Mouse (Mus musculus): ENCODE data around the gene Nme9. TPM values are rescaled to one million over a fixed set of nuclear protein-coding genes. Genes with fewer than 3 reads are reported as not detected.

Gene Nme9
- polyA plus RNA-seq, 1 experiment from 2014 or later: not detected

- DNase-seq (ENCODE audit: low read depth, low spot score): no peak
- peak; percentile 74 for ATAC-seq
- ChIA-PET CTCF (interaction anchor here (0.9 to 2.6 kb wide), 2 partner anchors 11 to 12 kb away, joined by 3 to 14 read pairs; no protein-coding TSS in a partner anchor), POLR2A (no interaction called here)
- no peak for TF ChIP-seq CTCF (IDR thresholded peaks at IDR 0.05)
- H3K27me3 ChIP-seq: no peaks in the 10 kb centered on the region
- in situ Hi-C loops (cut with MboI; ENCODE audit: low pct_unique_long_range_greater_than_20kb): no loop called here
Measured at GRCm38 (mm10) chr9:99436182-99437030, 14.9 kb upstream of the Nme9 start.

- in situ Hi-C loops (cut with MboI; ENCODE audit: low pct_unique_long_range_greater_than_20kb): no loop called here
- no peak for ATAC-seq
- DNase-seq (ENCODE audit: low read depth, low spot score): no peak
- H3K27me3 ChIP-seq: no peaks in the 10 kb centered on the region
- ChIA-PET POLR2A (no interaction called here), CTCF (interaction anchor here (0.9 kb wide), 1 partner anchor 11 kb away, joined by 3 read pairs; no protein-coding TSS in a partner anchor)
- no peak for TF ChIP-seq CTCF (IDR thresholded peaks at IDR 0.05)
Measured at GRCm38 (mm10) chr9:99437031-99437764, 14.1 kb upstream of the Nme9 start, which contains the start of gene Mras. Gene Mras (minus strand): TSS chr9:99437381.

- in situ Hi-C loops (cut with MboI; ENCODE audit: low pct_unique_long_range_greater_than_20kb): no loop called here
Measured at GRCm38 (mm10) chr9:99437781-99438565, 13.3 kb upstream of the Nme9 start.

GRCm38 (mm10) chr9:99439064-99439463 lies 12.2 kb upstream of the Nme9 start:
- TF ChIP-seq CTCF (IDR thresholded peaks at IDR 0.05): no peak

More at GRCm38 (mm10) chr9:99437781-99438565, 13.3 kb upstream of the Nme9 start:
- POLR2A ChIA-PET: no interaction called here
- no peak for TF ChIP-seq CTCF (IDR thresholded peaks at IDR 0.05)
- no peaks in the 10 kb centered on the region for H3K27me3 ChIP-seq
- CTCF ChIA-PET: interaction anchor here (0.9 to 1.6 kb wide), 3 partner anchors 12 to 99 kb away, joined by 3 to 6 read pairs (median 3); no protein-coding TSS in a partner anchor
- ATAC-seq (no peak), DNase-seq (ENCODE audit: low read depth, low spot score) (no peak)

GRCm38 (mm10) chr9:99440941-99441340 lies 10.3 kb upstream of the Nme9 start:
- no peak for TF ChIP-seq CTCF (IDR thresholded peaks at IDR 0.05)
- ChIA-PET POLR2A (interaction anchor here (0.6 kb wide), 1 partner anchor 9 kb away, joined by 3 read pairs; no protein-coding TSS in a partner anchor), CTCF (interaction anchor here (1.4 kb wide), 1 partner anchor 18 kb away, joined by 3 read pairs; no protein-coding TSS in a partner anchor)
- in situ Hi-C loops (cut with MboI; ENCODE audit: low pct_unique_long_range_greater_than_20kb): loop anchor here (10.0 kb wide), 1 partner anchor 466 kb away; no protein-coding TSS in a partner anchor
- ATAC-seq: no peak
- no peaks in the 10 kb centered on the region for H3K27me3 ChIP-seq
- DNase-seq (ENCODE audit: low read depth, low spot score): no peak

More at GRCm38 (mm10) chr9:99439064-99439463, 12.2 kb upstream of the Nme9 start:
- DNase-seq (ENCODE audit: low read depth, low spot score): no peak
- POLR2A ChIA-PET: no interaction called here
- no peaks in the 10 kb centered on the region for H3K27me3 ChIP-seq
- ATAC-seq: no peak
- in situ Hi-C loops (cut with MboI; ENCODE audit: low pct_unique_long_range_greater_than_20kb): no loop called here
- CTCF ChIA-PET: interaction anchor here (1.4 to 1.6 kb wide), 2 partner anchors 11 to 45 kb away, joined by 3 to 6 read pairs; no protein-coding TSS in a partner anchor

GRCm38 (mm10) chr9:99441647-99442433 lies 9.4 kb upstream of the Nme9 start:
- ChIA-PET POLR2A (interaction anchor here (0.6 kb wide), 1 partner anchor 19 kb away, joined by 3 read pairs; no protein-coding TSS in a partner anchor), CTCF (no interaction called here)
- ATAC-seq: no peak
- in situ Hi-C loops (cut with MboI; ENCODE audit: low pct_unique_long_range_greater_than_20kb): loop anchor here (10.0 kb wide), 1 partner anchor 467 kb away; no protein-coding TSS in a partner anchor
- H3K27me3 ChIP-seq: no peaks in the 10 kb centered on the region
- DNase-seq (ENCODE audit: low read depth, low spot score): no peak
- no peak for TF ChIP-seq CTCF (IDR thresholded peaks at IDR 0.05)

GRCm38 (mm10) chr9:99444590-99445178 lies 6.6 kb upstream of the Nme9 start:
- no peaks in the 10 kb centered on the region for H3K27me3 ChIP-seq
- TF ChIP-seq CTCF (IDR thresholded peaks at IDR 0.05): no peak
- DNase-seq (ENCODE audit: low read depth, low spot score) (no peak), ATAC-seq (no peak)
- CTCF ChIA-PET: interaction anchor here (1.1 kb wide), 1 partner anchor 11 kb away, joined by 4 read pairs; no protein-coding TSS in a partner anchor
- in situ Hi-C loops (cut with MboI; ENCODE audit: low pct_unique_long_range_greater_than_20kb): loop anchor here (5.0 to 10.0 kb wide), 2 partner anchors 67 to 470 kb away; no protein-coding TSS in a partner anchor
- POLR2A ChIA-PET: no interaction called here

GRCm38 (mm10) chr9:99446259-99446658 lies 5.0 kb upstream of the Nme9 start:
- ATAC-seq (no peak), DNase-seq (ENCODE audit: low read depth, low spot score) (no peak)
- ChIA-PET CTCF (interaction anchor here (1.1 kb wide), 1 partner anchor 58 kb away, joined by 3 read pairs; no protein-coding TSS in a partner anchor), POLR2A (no interaction called here)
- in situ Hi-C loops (cut with MboI; ENCODE audit: low pct_unique_long_range_greater_than_20kb): loop anchor here (5.0 to 10.0 kb wide), 2 partner anchors 69 to 471 kb away; no protein-coding TSS in a partner anchor
- no peaks in the 10 kb centered on the region for H3K27me3 ChIP-seq
- TF ChIP-seq CTCF (IDR thresholded peaks at IDR 0.05): no peak

Data from Patski (cell line).